11 mouse cellular contexts compared by ENCODE assay signal in the genomic region with DNA sequence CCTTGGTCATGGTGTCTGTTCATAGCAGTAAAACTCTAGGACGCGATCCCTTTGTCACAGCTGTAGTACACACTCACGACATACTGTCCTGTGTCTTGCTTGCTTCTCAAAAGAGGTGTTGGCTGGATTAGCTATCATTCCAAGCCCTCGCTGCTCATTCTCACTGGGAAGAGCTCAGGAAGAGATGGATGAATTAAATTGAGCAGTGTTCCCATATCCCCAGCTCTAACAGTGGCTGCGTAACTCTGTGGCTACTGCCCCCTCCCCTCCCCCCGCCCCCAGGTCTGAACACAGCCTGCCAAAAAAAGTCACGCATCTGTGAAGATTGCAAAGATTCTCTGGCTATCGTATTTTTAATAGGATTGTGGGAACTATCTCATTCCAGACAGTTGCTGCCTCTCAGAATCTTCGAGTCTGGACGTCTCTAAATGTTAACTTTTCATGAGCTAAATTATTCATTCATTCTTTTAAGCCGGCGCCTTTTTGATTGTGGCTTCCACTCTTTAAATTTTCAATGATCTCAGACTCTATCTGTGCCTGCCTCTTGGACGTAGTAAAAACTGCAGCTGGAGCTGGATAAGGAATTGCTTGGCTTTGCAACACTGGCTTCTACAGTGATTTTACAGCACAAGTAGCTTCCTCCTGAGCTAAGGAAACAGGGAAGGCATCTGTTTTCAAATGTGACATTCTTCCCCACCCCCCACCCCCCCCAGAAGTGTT.
DNase-seq lines count a peak whose midpoint lies in the region; ATAC-seq and TF ChIP-seq lines count a peak whose summit lies in the region.
"Had no signal": no experiment of that assay in that cellular context is flagged by ENCODE, and none has a peak within 500 bp of the region (broad histone marks: within the 10 kb centered on the region; RNA-seq: fewer than 3 reads in every experiment).

No protein-coding gene starts in this region.

- H3K27me3 ChIP-seq in kidney, postnatal 0 days (ENCODE audit: insufficient read depth, low read length), result no peaks in the 10 kb centered on the region
- H3K27me3 ChIP-seq in hindbrain, postnatal 0 days (ENCODE audit: insufficient read depth, low read length), result no peaks in the 10 kb centered on the region
- H3K27me3 ChIP-seq in stomach, embryonic 15.5 days (replicated peaks), result no peaks in the 10 kb centered on the region
- H3K27me3 ChIP-seq: Patski had no signal

- H3K27ac ChIP-seq in kidney, postnatal 0 days, result no peak overlapping the region
- H3K27ac ChIP-seq in hindbrain, postnatal 0 days, result peak overlapping the region; percentile 58; the same call in 1 of the 2 replicates
- peak overlapping the region; percentile 49 for H3K27ac ChIP-seq in stomach, embryonic 15.5 days

- ATAC-seq in kidney, postnatal 0 days (replicated peaks; ENCODE audit: low FRiP score, low read depth), result no peak
- peak; percentile 68; the same call in 1 of the 2 replicates for ATAC-seq in hindbrain, postnatal 0 days
- no peak for ATAC-seq in stomach, embryonic 15.5 days (ENCODE audit: insufficient read depth, low FRiP score, low read depth)
- ATAC-seq in granulocyte monocyte progenitor cell, adult 5-6 weeks (replicated peaks; ENCODE audit: poor library complexity, severe bottlenecking), result no peak
- ATAC-seq: Patski had no signal

- H3K36me3 ChIP-seq in kidney, postnatal 0 days (ENCODE audit: insufficient read depth, low read length), result no peaks in the 10 kb centered on the region
- no peaks in the 10 kb centered on the region for H3K36me3 ChIP-seq in hindbrain, postnatal 0 days (ENCODE audit: insufficient read depth, low read length)
- H3K36me3 ChIP-seq in stomach, embryonic 15.5 days, result no peaks in the 10 kb centered on the region

- 51% methylated on average over 13 of the region's 13 CpGs for WGBS in kidney, postnatal 0 days
- 40% methylated on average over 13 of the region's 13 CpGs for WGBS in hindbrain, postnatal 0 days
- 45% methylated on average over 13 of the region's 13 CpGs for WGBS in stomach, embryonic 15.5 days

- no peaks in the 10 kb centered on the region for H3K9me3 ChIP-seq in kidney, postnatal 0 days (replicated peaks; ENCODE audit: low read length)
- no peaks in the 10 kb centered on the region for H3K9me3 ChIP-seq in hindbrain, postnatal 0 days (ENCODE audit: low read length)
- H3K9me3 ChIP-seq in stomach, embryonic 15.5 days, result no peaks in the 10 kb centered on the region

- peak; percentile 35 for DNase-seq in embryo, embryonic 10.5 days (ENCODE audit: low spot score)
- DNase-seq in embryo, embryonic 9.5 days (ENCODE audit: extremely low spot score), result no peak
- peak; percentile 58 for DNase-seq in kidney, postnatal 0 days (ENCODE audit: low spot score)
- no peak for DNase-seq in kidney, postnatal 14 days
- peak; percentile 46 for DNase-seq in hindbrain, postnatal 0 days (ENCODE audit: low spot score)
- no peak for DNase-seq in cerebellum, adult 11 months
- DNase-seq: gastrocnemius, postnatal 10 days had no signal

- TF ChIP-seq CTCF in kidney, postnatal 0 days (IDR thresholded peaks at IDR 0.05; ENCODE audit: low read depth), result no peak
- no peak for TF ChIP-seq CTCF in hindbrain, postnatal 0 days (IDR thresholded peaks at IDR 0.05; ENCODE audit: low read depth)

- 0 out of 2 replicates have a peak, but pooled peaks cover 10% of the 10 kb centered on the region for H3K4me1 ChIP-seq in kidney, postnatal 0 days (replicated peaks; ENCODE audit: insufficient read depth, low read length)
- H3K4me1 ChIP-seq in hindbrain, postnatal 0 days (ENCODE audit: insufficient read depth, low read length), result peaks cover 5% of the 10 kb centered on the region; the same call in 1 of the 2 replicates
- peaks cover 8% of the 10 kb centered on the region; the same call in 1 of the 2 replicates for H3K4me1 ChIP-seq in stomach, embryonic 15.5 days

- H3K9ac ChIP-seq in kidney, postnatal 0 days (ENCODE audit: low read depth, low read length), result no peak overlapping the region
- 0 out of 2 replicates have a peak overlapping the region, but pooled peaks have one; percentile 4 for H3K9ac ChIP-seq in hindbrain, postnatal 0 days (replicated peaks; ENCODE audit: low read length)
- H3K9ac ChIP-seq in stomach, embryonic 15.5 days, result no peak overlapping the region

- H3K4me2 ChIP-seq in kidney, postnatal 0 days (ENCODE audit: low read length), result peak overlapping the region; percentile 39; the same call in 1 of the 2 replicates
- H3K4me2 ChIP-seq in hindbrain, postnatal 0 days (ENCODE audit: low read depth, low read length), result peak overlapping the region; percentile 19; the same call in 1 of the 2 replicates
- H3K4me2 ChIP-seq in stomach, embryonic 15.5 days, result peak overlapping the region; percentile 27; the same call in 1 of the 2 replicates
- H3K4me2 ChIP-seq: liver, embryonic 11.5 days had no signal

- H3K4me3 ChIP-seq in kidney, postnatal 0 days (replicated peaks; ENCODE audit: low read depth, low read length), result no peak overlapping the region
- H3K4me3 ChIP-seq in hindbrain, postnatal 0 days (ENCODE audit: low read length), result no peak overlapping the region
- no peak overlapping the region for H3K4me3 ChIP-seq in stomach, embryonic 15.5 days (replicated peaks)

Comparison
In these comparisons a context has a peak if more than half of its experiments do, and no peak if none do; other contexts are left out.
1. DNase-seq: peak in embryo, embryonic 10.5 days (single experiment), kidney, postnatal 0 days (single experiment) and hindbrain, postnatal 0 days (single experiment); none in embryo, embryonic 9.5 days (single experiment), kidney, postnatal 14 days (single experiment) and cerebellum, adult 11 months (single experiment).
2. Peak in every context shown above with its lines, with median percentiles within 50 percentile points of each other: H3K4me2 ChIP-seq.